Mouse (Mus musculus) E14TG2a.4 (cell line): ENCODE data around the gene Prss36.

Experiments used
- CTCF ChIP-seq: conservative IDR thresholded peaks from 2 replicates; pipeline ENCODE4 v1.5.1; 2014; ENCODE audit warnings: low read length
- POU5F1 ChIP-seq: IDR thresholded peaks from 2 replicates; pipeline ENCODE4 v1.6.1; 2014; ENCODE audit warnings: low read length, borderline replicate concordance

DNA sequence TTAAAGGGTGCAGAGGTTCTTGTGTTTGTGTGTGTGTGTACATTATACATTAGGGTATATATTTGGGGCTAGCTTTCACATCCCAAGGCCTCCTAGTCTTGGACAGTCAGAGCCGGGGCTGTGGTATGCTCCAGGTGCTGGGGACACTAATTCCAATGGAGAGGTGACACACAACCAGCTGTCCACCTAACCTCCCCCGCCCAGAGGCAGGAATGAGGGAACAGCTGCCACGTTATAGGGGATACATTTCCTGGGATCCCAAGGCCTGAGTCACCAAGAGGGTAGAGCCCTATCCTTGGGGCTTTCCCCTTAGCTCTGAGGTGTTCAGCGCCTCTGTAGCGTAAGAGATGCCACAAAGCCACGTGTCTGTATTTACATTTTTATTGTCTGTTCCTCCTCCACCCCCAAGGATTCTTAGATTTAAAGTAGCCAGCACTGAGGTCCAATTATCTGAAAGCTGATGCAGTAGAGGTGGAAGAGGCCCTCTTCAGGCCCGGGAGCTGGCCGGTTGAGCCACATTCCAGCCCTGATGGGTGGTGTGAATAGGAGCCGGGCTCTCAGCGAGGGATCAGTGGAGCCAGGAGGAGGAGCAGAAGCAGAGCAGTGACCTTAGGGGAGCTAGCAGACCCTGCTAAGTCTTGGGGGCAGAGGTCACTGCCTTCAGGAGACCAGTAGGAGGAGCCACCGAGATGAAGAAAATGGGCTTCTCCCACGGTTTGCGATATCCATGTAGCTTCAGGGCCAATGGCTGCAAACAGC, 14.1 kb downstream of the Prss36 start:
- TF ChIP-seq CTCF (peak; percentile 26; the same call in 1 of the 2 replicates), POU5F1 (no peak)
